Mouse (Mus musculus): Measurements from ENCODE around the gene Fryl.

Fryl gene

GRCm38 (mm10) chr5:73222397-73222796, 34.0 kb downstream of the Fryl start:
- DNase-seq (ENCODE audit: low spot score in 2 of 2): no peak

GRCm38 (mm10) chr5:73221826-73222225, 34.6 kb downstream of the Fryl start:
- no peak for DNase-seq (ENCODE audit: low spot score in 2 of 2)

GRCm38 (mm10) chr5:73219716-73220115, 36.7 kb downstream of the Fryl start:
- no peak for DNase-seq (ENCODE audit: low spot score in 2 of 2)

- DNase-seq (ENCODE audit: low spot score in 2 of 2): no peak
Measured at GRCm38 (mm10) chr5:73218065-73218464, 38.4 kb downstream of the Fryl start.

DNA sequence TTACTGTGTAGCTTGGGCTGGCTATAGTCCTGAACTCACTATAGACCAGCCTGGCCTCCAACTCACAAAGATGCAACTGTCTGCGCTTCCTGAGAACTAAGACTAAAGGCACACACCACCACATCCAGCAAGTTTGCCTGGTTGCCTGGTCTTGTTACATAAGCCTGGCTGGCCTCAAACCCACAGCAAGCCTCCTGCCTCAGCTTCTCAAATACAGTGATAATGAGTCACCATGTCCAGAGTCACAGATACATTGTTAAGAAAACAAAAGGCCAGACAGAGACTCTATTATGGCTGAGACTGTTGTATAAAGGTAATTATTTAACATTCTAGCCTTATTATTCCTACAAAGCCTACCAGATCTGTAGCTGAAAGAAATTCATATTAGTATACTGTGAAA, 39.3 kb downstream of the Fryl start:
- DNase-seq (ENCODE audit: low spot score in 2 of 2): no peak

GRCm38 (mm10) chr5:73216014-73216413, 40.4 kb downstream of the Fryl start:
- DNase-seq (ENCODE audit: low spot score in 2 of 2): no peak

- no peak for DNase-seq (ENCODE audit: low spot score in 2 of 2)
Measured at GRCm38 (mm10) chr5:73212446-73212845, 44.0 kb downstream of the Fryl start.

DNA sequence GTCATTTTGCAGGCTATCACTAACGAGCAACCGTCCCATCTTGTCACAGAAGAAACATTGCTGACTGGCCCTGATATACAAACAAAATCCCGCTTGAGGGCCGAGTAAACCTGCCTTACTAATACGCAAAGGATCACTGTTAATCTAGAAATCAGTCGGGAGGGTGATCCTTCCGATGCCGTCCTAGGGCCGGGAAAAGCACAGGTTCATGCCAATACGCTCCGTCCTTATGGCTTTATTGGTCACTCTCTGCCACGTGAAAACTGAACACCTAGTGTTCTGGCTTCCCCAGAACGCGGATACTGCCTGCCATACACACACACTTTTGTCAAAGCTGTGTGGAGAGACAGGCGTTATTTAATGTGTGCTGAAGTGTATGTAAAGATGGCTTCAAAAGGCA, 44.5 kb downstream of the Fryl start:
- DNase-seq (ENCODE audit: low spot score in 2 of 2): no peak

- no peak for DNase-seq (ENCODE audit: low spot score in 2 of 2)
Measured at GRCm38 (mm10) chr5:73210971-73211315, 45.5 kb downstream of the Fryl start.

DNA sequence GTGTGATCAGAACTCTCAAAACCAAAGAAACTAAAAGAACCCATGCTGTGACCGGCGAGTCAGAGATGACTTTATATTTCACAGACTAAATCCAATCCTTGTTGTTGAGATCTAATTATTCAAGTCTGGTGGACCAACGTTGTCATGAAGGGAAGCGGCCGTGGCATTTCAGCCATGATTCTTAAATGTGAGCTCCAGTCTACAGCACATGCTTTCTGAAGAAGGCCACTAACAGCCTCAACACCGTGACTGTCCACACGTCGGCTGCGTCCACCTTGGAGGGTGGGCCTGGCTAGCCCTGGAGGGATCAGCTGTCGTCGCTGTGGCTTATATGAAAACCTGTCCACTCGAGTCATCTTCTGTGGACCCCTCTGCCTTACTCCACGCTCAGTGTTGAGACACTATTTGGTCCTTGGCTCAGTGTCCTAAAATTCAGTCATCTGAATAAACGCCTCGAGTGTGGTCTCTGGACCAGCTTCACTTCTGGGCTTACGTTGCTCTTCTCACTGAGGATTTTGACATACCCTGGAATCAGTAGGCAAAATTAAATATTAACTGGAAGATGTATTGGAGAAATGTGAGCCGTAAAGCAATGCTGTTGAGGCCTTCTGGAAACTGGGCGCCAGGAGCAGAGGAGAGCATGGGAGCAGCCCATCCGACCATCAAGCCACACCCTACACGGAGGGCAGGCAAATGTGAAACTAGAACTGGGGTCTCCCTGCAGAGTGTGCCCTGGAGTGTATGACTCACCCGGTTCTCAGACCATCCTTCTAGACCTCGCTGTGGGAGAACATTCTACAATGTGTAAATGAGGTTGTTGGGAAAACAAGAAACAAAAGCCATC, 46.1 kb downstream of the Fryl start:
- no peak for DNase-seq (ENCODE audit: low spot score in 2 of 2)

DNA sequence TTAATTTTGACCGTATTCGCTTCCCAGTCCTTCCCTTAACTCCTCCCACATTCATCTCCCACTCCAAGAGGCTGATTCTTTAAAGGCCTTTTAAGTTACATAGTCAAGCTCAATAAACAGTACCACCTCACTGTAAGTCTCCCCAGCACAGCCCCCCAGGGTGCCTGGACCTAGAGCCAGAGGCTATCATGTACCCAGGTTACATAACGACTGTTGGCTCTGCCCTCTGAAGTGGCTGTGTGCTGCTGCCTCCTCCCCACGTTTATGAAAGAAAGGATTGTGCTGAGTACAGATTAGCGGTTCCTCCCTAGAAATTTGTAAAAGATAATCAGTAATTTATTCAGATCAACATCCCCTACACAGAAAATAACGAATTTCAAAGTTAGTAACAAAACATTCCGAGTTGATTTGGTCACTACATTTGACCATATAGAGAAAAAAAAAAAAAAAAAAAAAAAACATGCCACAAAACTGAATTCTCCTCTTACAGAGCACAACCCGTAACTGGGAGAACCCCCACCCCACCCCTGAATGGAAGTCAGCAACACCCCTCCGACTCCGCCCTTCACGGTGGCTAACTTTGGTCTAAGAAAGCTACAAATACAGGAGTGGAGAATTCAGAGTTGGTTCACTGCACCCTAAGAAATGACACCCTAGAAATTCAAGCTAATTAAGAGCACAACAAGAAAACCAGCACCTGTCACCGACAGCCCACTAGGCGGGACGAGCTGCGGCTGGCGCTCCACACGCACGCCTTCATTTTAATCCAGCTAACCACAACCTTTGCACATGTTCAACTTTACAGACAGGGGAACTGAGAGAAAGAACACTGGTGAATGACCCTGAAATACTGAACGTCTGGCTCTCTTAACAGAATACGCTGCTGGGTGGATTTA, 47.0 kb downstream of the Fryl start:
- no peak for DNase-seq (ENCODE audit: low spot score in 2 of 2)

DNA sequence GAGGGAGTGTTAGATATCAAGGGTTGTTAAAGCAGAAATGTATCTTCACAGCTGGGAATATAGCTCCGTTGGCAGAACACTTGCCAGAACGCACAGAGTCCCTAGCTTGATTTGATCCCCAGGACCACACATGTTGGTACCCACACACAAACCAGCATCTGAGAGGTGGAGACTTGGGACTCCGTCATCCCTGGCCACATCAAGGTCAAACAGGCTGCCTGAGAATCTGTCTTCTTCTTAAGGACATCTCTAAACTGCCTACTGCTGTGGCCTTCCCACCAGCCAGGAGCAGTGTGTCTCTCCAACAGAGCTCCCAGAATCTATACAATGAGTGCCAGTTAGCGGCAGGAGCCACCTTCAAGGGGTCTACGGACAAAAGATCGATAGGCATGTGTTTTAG, 47.8 kb downstream of the Fryl start:
- DNase-seq (ENCODE audit: low spot score in 2 of 2): no peak

DNA sequence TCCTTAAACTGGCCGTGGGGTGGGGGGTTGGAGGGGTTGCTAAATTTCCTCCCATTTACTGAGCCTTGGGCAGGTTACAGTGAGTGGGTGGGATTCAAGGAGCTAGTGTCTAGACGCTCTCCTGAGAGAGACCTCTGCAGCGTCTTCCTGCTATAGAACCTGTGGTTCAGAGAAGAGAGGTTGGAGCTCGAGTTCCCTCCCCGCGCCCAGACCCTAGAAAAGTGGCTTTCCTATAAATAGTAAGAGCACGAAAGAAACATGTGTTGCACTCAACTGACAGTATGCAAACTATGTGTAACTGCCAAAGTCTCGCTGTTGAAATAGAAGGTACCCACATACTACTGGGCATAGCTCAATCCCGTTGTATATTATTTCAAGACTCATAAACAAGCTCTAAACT, 49.7 kb downstream of the Fryl start:
- no peak for DNase-seq (ENCODE audit: low spot score in 2 of 2)

- no peak for DNase-seq (ENCODE audit: low spot score in 2 of 2)
Measured at GRCm38 (mm10) chr5:73205996-73206629, 50.3 kb downstream of the Fryl start.

- no peak for DNase-seq (ENCODE audit: low spot score in 2 of 2)
Measured at GRCm38 (mm10) chr5:73205050-73205449, 51.4 kb downstream of the Fryl start.

- no peak for DNase-seq (ENCODE audit: low spot score in 2 of 2)
Measured at GRCm38 (mm10) chr5:73202498-73202897, 53.9 kb downstream of the Fryl start.

DNA sequence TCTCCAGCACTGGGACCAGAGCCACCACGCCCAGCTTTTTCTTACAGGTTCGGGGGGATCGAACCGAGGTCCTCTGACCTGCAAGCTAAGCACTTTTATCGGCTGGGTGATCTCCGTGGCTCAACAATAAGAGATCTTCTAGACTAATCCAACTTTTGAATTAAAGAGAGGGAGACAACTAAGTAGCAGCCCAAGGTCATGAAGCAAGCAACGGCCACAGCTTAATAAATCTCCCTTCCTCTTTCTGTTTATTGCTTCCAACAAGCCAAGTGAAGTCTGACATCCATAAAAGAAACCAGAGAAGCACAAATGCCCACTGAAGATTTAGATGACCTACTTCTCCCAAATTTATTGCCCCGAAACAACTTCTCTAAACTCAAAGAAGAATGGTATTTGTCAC, 54.3 kb downstream of the Fryl start:
- no peak for DNase-seq (ENCODE audit: low spot score in 2 of 2)

GRCm38 (mm10) chr5:73200387-73201384, 55.7 kb downstream of the Fryl start:
- DNase-seq (ENCODE audit: low spot score in 2 of 2): no peak

DNA sequence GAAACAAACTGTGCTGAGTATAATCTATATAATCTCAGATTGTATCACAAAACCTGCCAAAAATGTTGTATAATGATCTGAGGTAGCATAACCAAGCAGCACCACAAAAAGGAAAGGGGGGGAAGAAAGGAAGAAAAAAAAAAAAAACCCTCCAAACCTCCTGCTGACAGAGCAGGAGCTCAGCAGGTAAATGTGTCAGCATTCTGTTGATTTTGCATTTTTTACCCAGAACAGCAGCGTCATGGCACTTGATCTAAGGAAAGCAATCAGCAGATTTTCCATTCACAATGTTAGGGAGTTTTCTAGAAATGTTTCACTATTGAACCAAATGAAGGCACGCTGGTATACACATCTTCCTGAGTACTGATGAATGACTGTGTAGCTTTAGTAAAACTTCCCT, 56.8 kb downstream of the Fryl start:
- DNase-seq (ENCODE audit: low spot score in 2 of 2): no peak

GRCm38 (mm10) chr5:73198690-73199089, 57.7 kb downstream of the Fryl start:
- DNase-seq (ENCODE audit: low spot score in 2 of 2): no peak

GRCm38 (mm10) chr5:73197796-73198195, 58.6 kb downstream of the Fryl start:
- no peak for DNase-seq (ENCODE audit: low spot score in 2 of 2)

All from right cerebral cortex, postnatal 36 days (tissue).